Mouse (Mus musculus) olfactory bulb, adult 2 months (tissue): ENCODE measurements at regions not wholly inside any gene's neighbourhood (a gene's known extent, or its start where the extent isn't known, plus 50 kb on each side); places are given as distances from the start of the nearest gene placed in this dataset.

Experiments
- CTCF ChIP-seq: fragments of 200-500 bp; IDR thresholded peaks from 2 replicates; pipeline ENCODE4 v1.5.1; 2012; ENCODE audit warnings: low read depth, mild to moderate bottlenecking, low read length, moderate library complexity; ENCODE audit not compliant: insufficient read depth
- POLR2A ChIP-seq: fragments of 200-500 bp; IDR thresholded peaks from 2 replicates; pipeline ENCODE4 v1.6.1; 2012; ENCODE audit warnings: mild to moderate bottlenecking, low read depth, low read length, moderate library complexity; ENCODE audit not compliant: insufficient read depth

GRCm38 (mm10) chr4:150781304-150781703 lies 72.4 kb upstream of the Errfi1 start:
- TF ChIP-seq POLR2A, result no peak
- no peak for TF ChIP-seq CTCF
